Mouse (Mus musculus): ENCODE data around the gene Utp14a. TPM values are rescaled to one million over a fixed set of nuclear protein-coding genes. Genes with fewer than 3 reads are reported as not detected.
A peak's percentile ranks its signal among the peaks of the same experiment; 100 is the strongest.
"Not testable (repeated sequence)": the region's sequence is repeated elsewhere in the genome, so short reads cannot be mapped to it uniquely, and the experiment has no call there.

Utp14a gene
- total RNA-seq (2021), result 10 to 100 TPM; 16.1 to 18.8 TPM

GRCm38 (mm10) chrX:48256468-48257007 lies at the start of gene Utp14a:
Gene Utp14a (plus strand): TSS chrX:48256862.
- peak; percentile 84 to 88 for DNase-seq (ENCODE audit: extremely low spot score in 1 of 2, low spot score in 1 of 2)

GRCm38 (mm10) chrX:48207761-48208487 lies 48.7 kb upstream of the Utp14a start:
- DNase-seq (ENCODE audit: extremely low spot score in 1 of 2, low spot score in 1 of 2), result peak; percentile 12 to 25

- DNase-seq (ENCODE audit: extremely low spot score in 1 of 2, low spot score in 1 of 2), result peak; percentile 71 to 88
Observed at GRCm38 (mm10) chrX:48208519-48209185, 48.0 kb upstream of the Utp14a start, which contains the start of gene Zdhhc9. Gene Zdhhc9 (minus strand): TSS chrX:48208878.

- DNase-seq (ENCODE audit: extremely low spot score in 1 of 2, low spot score in 1 of 2), result not testable (repeated sequence)
Observed at GRCm38 (mm10) chrX:48209746-48210145, 46.9 kb upstream of the Utp14a start.

- DNase-seq (ENCODE audit: extremely low spot score in 1 of 2, low spot score in 1 of 2), result no peak
Observed at GRCm38 (mm10) chrX:48219468-48219867, 37.2 kb upstream of the Utp14a start.

GRCm38 (mm10) chrX:48222706-48223105 lies 34.0 kb upstream of the Utp14a start:
- no peak for DNase-seq (ENCODE audit: extremely low spot score in 1 of 2, low spot score in 1 of 2)

- DNase-seq (ENCODE audit: extremely low spot score in 1 of 2, low spot score in 1 of 2), result no peak
Observed at GRCm38 (mm10) chrX:48226225-48226624, 30.4 kb upstream of the Utp14a start.

- DNase-seq (ENCODE audit: extremely low spot score in 1 of 2, low spot score in 1 of 2), result no peak
Observed at GRCm38 (mm10) chrX:48234417-48234816, 22.2 kb upstream of the Utp14a start.

- DNase-seq (ENCODE audit: extremely low spot score in 1 of 2, low spot score in 1 of 2), result peak; percentile 6 to 10
Observed at GRCm38 (mm10) chrX:48255830-48256428, 733 bp upstream of the Utp14a start.

GRCm38 (mm10) chrX:48257011-48257410 lies 349 bp downstream of the Utp14a start:
- no peak for DNase-seq (ENCODE audit: extremely low spot score in 1 of 2, low spot score in 1 of 2)

GRCm38 (mm10) chrX:48271671-48272070 lies 15.0 kb downstream of the Utp14a start:
- no peak for DNase-seq (ENCODE audit: extremely low spot score in 1 of 2, low spot score in 1 of 2)

GRCm38 (mm10) chrX:48274634-48275033 lies 18.0 kb downstream of the Utp14a start:
- DNase-seq (ENCODE audit: extremely low spot score in 1 of 2, low spot score in 1 of 2), result no peak

- DNase-seq (ENCODE audit: extremely low spot score in 1 of 2, low spot score in 1 of 2), result peak; percentile 23 to 59
Observed at GRCm38 (mm10) chrX:48278103-48278502, 21.4 kb downstream of the Utp14a start.

- peak; percentile 25 to 31 for DNase-seq (ENCODE audit: extremely low spot score in 1 of 2, low spot score in 1 of 2)
Observed at GRCm38 (mm10) chrX:48284386-48285005, 27.8 kb downstream of the Utp14a start.

GRCm38 (mm10) chrX:48285006-48285650 lies 28.5 kb downstream of the Utp14a start:
- peak in 1 of 2 experiments; percentile 25 for DNase-seq (ENCODE audit: extremely low spot score in 1 of 2, low spot score in 1 of 2)

GRCm38 (mm10) chrX:48285651-48286021 lies 29.0 kb downstream of the Utp14a start:
- DNase-seq (ENCODE audit: extremely low spot score in 1 of 2, low spot score in 1 of 2), result peak; percentile 11 to 17

GRCm38 (mm10) chrX:48286488-48286887 lies 29.8 kb downstream of the Utp14a start:
- no peak for DNase-seq (ENCODE audit: extremely low spot score in 1 of 2, low spot score in 1 of 2)

GRCm38 (mm10) chrX:48288008-48288407 lies 31.3 kb downstream of the Utp14a start:
- no peak for DNase-seq (ENCODE audit: extremely low spot score in 1 of 2, low spot score in 1 of 2)

- no peak for DNase-seq (ENCODE audit: extremely low spot score in 1 of 2, low spot score in 1 of 2)
Observed at GRCm38 (mm10) chrX:48291413-48291812, 34.8 kb downstream of the Utp14a start.

GRCm38 (mm10) chrX:48305356-48305755 lies 48.7 kb downstream of the Utp14a start:
- no peak for DNase-seq (ENCODE audit: extremely low spot score in 1 of 2, low spot score in 1 of 2)
